Mouse (Mus musculus): ENCODE results near the gene Crmp1. TPM values are rescaled to one million over a fixed set of nuclear protein-coding genes. Genes with fewer than 3 reads are reported as not detected.

The Crmp1 gene
- polyA plus RNA-seq, 1 experiment from 2014 or later = 11.4 TPM

DNA sequence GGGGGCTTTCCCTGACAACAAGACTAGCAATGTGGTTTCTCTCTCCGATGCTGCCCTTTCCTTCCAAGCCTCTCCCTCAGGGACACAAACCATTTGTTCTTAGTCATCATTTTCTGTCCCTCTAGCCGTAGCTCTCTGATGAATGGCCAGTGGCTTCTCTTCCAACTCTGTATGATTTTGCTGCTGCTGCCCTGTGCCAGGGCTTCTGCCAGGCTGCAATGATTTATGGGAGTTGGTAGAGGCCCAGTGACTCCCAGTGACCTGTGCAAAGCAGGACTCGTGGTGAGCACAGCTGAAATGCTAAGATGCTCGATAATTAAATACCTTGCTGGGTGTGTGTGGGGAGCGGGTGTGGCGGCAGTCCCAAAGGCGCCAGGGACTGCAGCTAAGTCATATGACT is 26.5 kb upstream of the Crmp1 start:
- Histone ChIP-seq H3K9ac (ENCODE audit: low read depth, low read length) (no peak overlapping the region), H3K9me3 (ENCODE audit: control insufficient read depth) (no peaks in the 10 kb centered on the region), H3K27me3 (replicated peaks; ENCODE audit: control insufficient read depth, insufficient read depth, low read length) (no peaks in the 10 kb centered on the region), H3K36me3 (ENCODE audit: control insufficient read depth, insufficient read depth) (no peaks in the 10 kb centered on the region), H3K4me3 (ENCODE audit: low read depth, low read length) (no peak overlapping the region), H3K27ac (ENCODE audit: low read depth, low read length) (no peak overlapping the region), H3K4me1 (replicated peaks; ENCODE audit: control insufficient read depth, insufficient read depth, low read length) (no peaks in the 10 kb centered on the region), H3K4me2 (replicated peaks; ENCODE audit: low read depth) (no peak overlapping the region)
- no peak for TF ChIP-seq CTCF (IDR thresholded peaks at IDR 0.05; ENCODE audit: low read depth)
- WGBS = 83% methylated on average over 7 of the region's 7 CpGs
- no peak for ATAC-seq

DNA sequence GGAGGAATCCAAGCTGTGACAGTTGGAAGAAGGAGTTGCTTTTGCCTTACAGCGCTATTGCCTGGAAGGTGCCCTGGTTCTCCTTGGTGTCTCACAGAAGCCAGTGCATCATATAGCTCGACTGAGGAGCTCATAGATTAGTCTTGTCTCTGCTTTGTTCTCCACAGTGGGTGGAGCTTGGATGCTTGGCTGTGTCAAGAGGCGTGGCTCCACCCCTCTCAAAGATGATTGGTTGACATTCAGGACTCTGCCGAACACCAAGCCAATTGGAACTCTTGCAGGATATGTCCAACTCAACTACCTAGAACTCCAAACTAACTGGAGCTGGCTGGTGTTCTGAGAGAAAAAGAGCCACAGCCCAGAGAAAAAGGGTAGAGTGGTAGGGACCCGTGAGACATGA is 22.1 kb upstream of the Crmp1 start:
- Histone ChIP-seq H3K9ac (ENCODE audit: low read depth, low read length) (no peak overlapping the region), H3K27me3 (replicated peaks; ENCODE audit: control insufficient read depth, insufficient read depth, low read length) (no peaks in the 10 kb centered on the region), H3K27ac (ENCODE audit: low read depth, low read length) (no peak overlapping the region), H3K9me3 (ENCODE audit: control insufficient read depth) (no peaks in the 10 kb centered on the region), H3K36me3 (ENCODE audit: control insufficient read depth, insufficient read depth) (no peaks in the 10 kb centered on the region), H3K4me2 (replicated peaks; ENCODE audit: low read depth) (no peak overlapping the region), H3K4me3 (ENCODE audit: low read depth, low read length) (no peak overlapping the region), H3K4me1 (replicated peaks; ENCODE audit: control insufficient read depth, insufficient read depth, low read length) (no peaks in the 10 kb centered on the region)
- WGBS = 44% methylated on average over 5 of the region's 5 CpGs
- TF ChIP-seq CTCF (IDR thresholded peaks at IDR 0.05; ENCODE audit: low read depth) = no peak
- no peak for ATAC-seq

DNA sequence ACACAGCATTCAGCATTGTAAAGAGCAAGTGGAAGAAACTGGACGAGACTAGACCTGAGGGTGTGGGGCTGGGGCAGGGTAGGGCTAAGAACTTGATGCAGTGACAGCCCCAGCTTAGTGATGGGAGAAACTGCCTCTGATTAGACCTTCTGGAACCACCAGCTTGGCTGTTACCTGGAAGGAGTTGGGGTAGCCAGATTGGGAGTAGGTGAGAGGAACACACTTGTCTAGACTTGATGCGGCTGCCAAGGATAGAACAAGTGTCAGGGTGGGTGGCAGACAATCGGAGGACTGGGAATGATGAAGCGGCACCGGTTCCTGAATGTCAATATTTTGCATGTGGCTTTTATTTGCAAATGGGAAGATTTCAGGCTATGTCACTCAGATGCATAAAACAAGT is 21.2 kb upstream of the Crmp1 start:
- Histone ChIP-seq H3K9ac (ENCODE audit: low read depth, low read length) (no peak overlapping the region), H3K36me3 (ENCODE audit: control insufficient read depth, insufficient read depth) (no peaks in the 10 kb centered on the region), H3K4me3 (ENCODE audit: low read depth, low read length) (no peak overlapping the region), H3K9me3 (ENCODE audit: control insufficient read depth) (no peaks in the 10 kb centered on the region), H3K4me2 (replicated peaks; ENCODE audit: low read depth) (no peak overlapping the region), H3K27me3 (replicated peaks; ENCODE audit: control insufficient read depth, insufficient read depth, low read length) (no peaks in the 10 kb centered on the region), H3K4me1 (replicated peaks; ENCODE audit: control insufficient read depth, insufficient read depth, low read length) (no peaks in the 10 kb centered on the region), H3K27ac (ENCODE audit: low read depth, low read length) (no peak overlapping the region)
- WGBS = 84% methylated on average over 5 of the region's 5 CpGs
- ATAC-seq = no peak
- no peak for TF ChIP-seq CTCF (IDR thresholded peaks at IDR 0.05; ENCODE audit: low read depth)

DNA sequence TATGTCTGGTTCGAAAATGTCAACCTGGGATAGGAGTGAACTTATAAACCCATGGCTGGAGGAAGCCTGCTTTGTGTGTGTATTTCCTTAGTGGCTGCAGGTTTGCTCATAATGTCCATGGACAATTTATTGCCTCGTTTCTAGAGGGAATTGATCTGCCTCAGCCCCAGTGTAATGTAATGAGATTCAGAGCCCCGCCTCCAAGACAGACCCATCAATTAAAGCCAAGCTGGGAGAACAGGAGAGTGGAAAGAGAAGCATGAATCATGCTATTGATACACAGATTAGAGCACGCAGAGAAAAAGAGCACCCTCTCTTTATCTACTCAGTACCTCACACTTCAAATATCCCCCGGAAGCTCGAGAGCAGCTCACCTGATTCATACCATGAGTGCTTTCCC is 20.2 kb upstream of the Crmp1 start:
- no peak overlapping the region for H3K9ac ChIP-seq (ENCODE audit: low read depth, low read length)
- TF ChIP-seq CTCF (IDR thresholded peaks at IDR 0.05; ENCODE audit: low read depth) = no peak
- no peak for ATAC-seq
- 54% methylated on average over 6 of the region's 6 CpGs for WGBS
- no peaks in the 10 kb centered on the region for H3K9me3 ChIP-seq (ENCODE audit: control insufficient read depth)
- no peak overlapping the region for H3K4me2 ChIP-seq (replicated peaks; ENCODE audit: low read depth)
- no peaks in the 10 kb centered on the region for H3K36me3 ChIP-seq (ENCODE audit: control insufficient read depth, insufficient read depth)
- H3K4me1 ChIP-seq (replicated peaks; ENCODE audit: control insufficient read depth, insufficient read depth, low read length) = no peaks in the 10 kb centered on the region
- H3K27ac ChIP-seq (ENCODE audit: low read depth, low read length) = no peak overlapping the region
- no peaks in the 10 kb centered on the region for H3K27me3 ChIP-seq (replicated peaks; ENCODE audit: control insufficient read depth, insufficient read depth, low read length)
- no peak overlapping the region for H3K4me3 ChIP-seq (ENCODE audit: low read depth, low read length)

DNA sequence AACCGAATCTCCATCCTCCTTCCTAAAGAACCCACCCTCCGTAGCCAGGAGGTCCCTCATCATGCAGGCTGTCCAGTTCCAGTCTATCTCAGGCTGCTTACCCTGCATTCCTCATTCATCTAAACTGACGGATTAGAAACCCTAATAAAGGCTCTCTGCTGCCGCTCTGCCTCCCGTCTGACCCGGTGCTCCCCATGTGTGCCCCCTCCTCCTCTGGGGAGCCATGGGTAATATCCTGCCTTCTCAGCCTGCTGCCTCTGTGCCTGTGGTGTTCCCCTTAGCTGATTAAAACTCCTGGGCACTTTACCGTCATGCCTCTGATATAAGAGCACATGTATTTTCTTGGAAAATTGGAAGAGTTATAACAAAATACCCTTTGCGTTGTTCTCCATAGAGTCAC is 19.4 kb upstream of the Crmp1 start:
- Histone ChIP-seq H3K4me3 (ENCODE audit: low read depth, low read length) (no peak overlapping the region), H3K36me3 (ENCODE audit: control insufficient read depth, insufficient read depth) (no peaks in the 10 kb centered on the region), H3K9me3 (ENCODE audit: control insufficient read depth) (no peaks in the 10 kb centered on the region), H3K4me2 (replicated peaks; ENCODE audit: low read depth) (no peak overlapping the region), H3K27me3 (replicated peaks; ENCODE audit: control insufficient read depth, insufficient read depth, low read length) (no peaks in the 10 kb centered on the region), H3K27ac (ENCODE audit: low read depth, low read length) (no peak overlapping the region), H3K4me1 (replicated peaks; ENCODE audit: control insufficient read depth, insufficient read depth, low read length) (no peaks in the 10 kb centered on the region), H3K9ac (ENCODE audit: low read depth, low read length) (no peak overlapping the region)
- WGBS = 65% methylated on average over 8 of the region's 8 CpGs
- TF ChIP-seq CTCF (IDR thresholded peaks at IDR 0.05; ENCODE audit: low read depth) = no peak
- no peak for ATAC-seq

DNA sequence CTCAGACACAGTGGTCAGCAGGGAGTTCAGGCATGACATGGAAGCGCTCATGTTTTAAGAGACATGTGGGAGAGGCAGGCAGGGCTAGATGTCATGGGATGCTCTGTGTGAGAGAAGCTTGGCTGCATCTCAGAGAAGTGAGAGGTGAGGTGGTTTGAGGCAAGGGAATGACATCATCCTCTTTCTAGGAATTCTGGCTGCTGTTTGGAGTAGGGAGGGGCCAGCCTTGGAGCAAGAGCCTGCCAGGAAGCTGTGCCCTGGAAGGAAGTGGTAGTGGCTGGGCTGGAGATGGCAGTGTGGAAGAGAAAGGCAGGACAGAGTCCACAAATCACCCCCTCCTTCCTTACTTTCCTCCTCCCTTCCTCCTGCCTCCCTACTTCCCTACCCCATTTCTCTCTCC is 16.0 kb upstream of the Crmp1 start:
- Histone ChIP-seq H3K27ac (ENCODE audit: low read depth, low read length) (no peak overlapping the region), H3K27me3 (replicated peaks; ENCODE audit: control insufficient read depth, insufficient read depth, low read length) (no peaks in the 10 kb centered on the region), H3K4me1 (replicated peaks; ENCODE audit: control insufficient read depth, insufficient read depth, low read length) (no peaks in the 10 kb centered on the region), H3K9me3 (ENCODE audit: control insufficient read depth) (no peaks in the 10 kb centered on the region), H3K36me3 (ENCODE audit: control insufficient read depth, insufficient read depth) (no peaks in the 10 kb centered on the region), H3K4me3 (ENCODE audit: low read depth, low read length) (no peak overlapping the region), H3K9ac (ENCODE audit: low read depth, low read length) (no peak overlapping the region), H3K4me2 (replicated peaks; ENCODE audit: low read depth) (no peak overlapping the region)
- no peak for TF ChIP-seq CTCF (IDR thresholded peaks at IDR 0.05; ENCODE audit: low read depth)
- ATAC-seq = no peak
- 88% methylated on average over 1 of the region's 1 CpGs for WGBS

Measured in intestine, postnatal 0 days (tissue).